Mouse (Mus musculus) G1E (cell line): ENCODE data around the gene Zfp84.

ENCODE experiments used
- CTCF ChIP-seq: IDR thresholded peaks from 2 replicates; pipeline ENCODE4 v1.5.1; 2012; ENCODE audit warnings: low read depth, low read length, inconsistent platforms, mixed read lengths
- GATA1 ChIP-seq: IDR thresholded peaks from 2 replicates; pipeline ENCODE4 v1.6.1; 2012; ENCODE audit warnings: borderline replicate concordance, low read length, inconsistent platforms, mixed read lengths

DNA sequence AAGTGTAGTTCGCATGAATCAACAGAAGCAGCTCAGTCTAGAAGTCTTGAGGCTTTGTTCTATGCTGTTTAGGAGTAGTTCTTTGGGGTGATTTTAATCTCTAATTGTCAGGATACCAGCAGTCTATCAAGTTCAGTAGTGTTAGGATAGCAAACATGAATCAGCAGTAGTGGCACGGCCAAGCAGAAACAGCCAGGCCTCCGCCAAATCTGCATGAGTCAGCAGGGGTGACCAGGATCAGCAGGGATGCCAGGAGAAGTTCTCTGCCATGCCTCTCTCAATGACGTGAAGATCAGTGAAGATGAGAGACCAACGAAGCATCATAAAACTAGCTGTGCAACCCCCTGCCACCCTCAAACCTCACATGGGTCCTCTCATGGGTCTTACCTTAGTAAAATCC is 7.9 kb upstream of the Zfp84 start:
- TF ChIP-seq CTCF (no peak), GATA1 (no peak)
